Mouse (Mus musculus): ENCODE measurements around the gene Cfap70. TPM values are rescaled to one million over a fixed set of nuclear protein-coding genes. Genes with fewer than 3 reads are reported as not detected.
A peak's percentile ranks its signal among the peaks of the same experiment; 100 is the strongest.

The Cfap70 gene
- total RNA-seq, 2 experiments from 2014 or later: 1.1 to 1.7 TPM

- no peak for DNase-seq (ENCODE audit: low spot score in 2 of 2)
- intact Hi-C loops (cut with DNase I): no loop called here
Measured at GRCm38 (mm10) chr14:20363230-20363629, 88.8 kb downstream of the Cfap70 start.

GRCm38 (mm10) chr14:20347991-20348541 lies 104.0 kb downstream of the Cfap70 start, which contains the start of the genes Ecd and Fam149b:
Gene Ecd, minus strand, starts transcription at chr14:20348121.
Gene Fam149b, plus strand, starts transcription at chr14:20348162.
- intact Hi-C loops (cut with DNase I): no loop called here
- DNase-seq (ENCODE audit: low spot score in 2 of 2): peak; percentile 91 to 96

- peak in 1 of 2 experiments; percentile 53 for DNase-seq (ENCODE audit: low spot score in 2 of 2)
- intact Hi-C loops (cut with DNase I): no loop called here
Measured at GRCm38 (mm10) chr14:20347441-20347990, 104.5 kb downstream of the Cfap70 start.

- DNase-seq (ENCODE audit: low spot score in 2 of 2): peak in 1 of 2 experiments; percentile 24
- intact Hi-C loops (cut with DNase I): no loop called here
Measured at GRCm38 (mm10) chr14:20345885-20346284, 106.1 kb downstream of the Cfap70 start.

Other genes starting within 250 kb of the Cfap70 start
- not detected for gene Kcnk16, start 183.0 kb downstream of the Cfap70 start, total RNA-seq (2021)
- 10 to 100 TPM; 15.6 to 18.8 TPM for gene Nudt13, start 157.5 kb downstream of the Cfap70 start, total RNA-seq (2021)
- gene Ecd, start 104.1 kb downstream of the Cfap70 start, total RNA-seq (2021): 10 to 100 TPM; 36.9 to 38.7 TPM
- gene Fam149b, start 104.1 kb downstream of the Cfap70 start, total RNA-seq (2021): 10 to 100 TPM; 45.6 to 50.7 TPM
- 10 to 100 TPM; 21.4 to 22.3 TPM for gene Dnajc9, start 63.3 kb downstream of the Cfap70 start, total RNA-seq (2021)
- gene Mrps16, start 58.6 kb downstream of the Cfap70 start, total RNA-seq (2021): 10 to 100 TPM; 36.0 to 39.2 TPM
- gene Anxa7, start 27.9 kb upstream of the Cfap70 start, total RNA-seq (2021): 10 to 100 TPM; 57.5 to 58.2 TPM
- 1 to 10 TPM in 1 of 2 experiments, under 1 TPM in 1; 0.89 to 1.1 TPM for gene Mss51, start 44.7 kb upstream of the Cfap70 start, total RNA-seq (2021)
- gene Ppp3cb, start 94.3 kb upstream of the Cfap70 start, total RNA-seq (2021): 100 to 1,000 TPM; 297 to 305 TPM
- 10 to 100 TPM; 38.5 to 46.7 TPM for gene Usp54, start 188.8 kb upstream of the Cfap70 start, total RNA-seq (2021)
- gene Myoz1, start 204.3 kb upstream of the Cfap70 start, total RNA-seq (2021): not detected
- gene Synpo2l, start 216.1 kb upstream of the Cfap70 start, total RNA-seq (2021): under 1 TPM; 0.23 to 0.28 TPM
- gene Sec24c, start 222.1 kb upstream of the Cfap70 start, total RNA-seq (2021): 100 to 1,000 TPM; 110 to 113 TPM
- gene Fut11, start 242.7 kb upstream of the Cfap70 start, total RNA-seq (2021): 10 to 100 TPM; 18.5 to 19.7 TPM